Mouse (Mus musculus): Measurements from ENCODE around the gene Ddx54. TPM values are rescaled to one million over a fixed set of nuclear protein-coding genes. Genes with fewer than 3 reads are reported as not detected.

Gene Ddx54
- 80.8 and 131 TPM in 2 replicates for polyA plus RNA-seq (2012; rRNA removed)

- Histone ChIP-seq H3K36me3 (ENCODE audit: control insufficient read depth, insufficient read depth, low read length) (peaks cover 7% of the 10 kb centered on the region), H3K27ac (ENCODE audit: insufficient read depth, low read length) (peak within 1 kb of the TSS; percentile 98), H3K4me1 (ENCODE audit: control insufficient read depth, insufficient read depth, insufficient read length) (no peaks in the 10 kb centered on the region; the same call in 1 of the 2 replicates), H3K27me3 (ENCODE audit: control insufficient read depth, insufficient read depth, low read length) (no peaks in the 10 kb centered on the region), H3K4me3 (ENCODE audit: extremely low read depth, insufficient read depth, insufficient read length) (peak within 1 kb of the TSS; percentile 88)
- WGBS = under 1% methylated on average over 22 of the region's 22 CpGs
- DNase-seq (ENCODE audit: low read depth in 1 of 2, low spot score in 2 of 2) = peak in 1 of 2 experiments; percentile 95
- no peak for TF ChIP-seq CTCF (IDR thresholded peaks at IDR 0.05; ENCODE audit: extremely low read depth, insufficient read depth, insufficient read length, insufficient replicate concordance)
- TF ChIP-seq POLR2A (IDR thresholded peaks at IDR 0.05; ENCODE audit: low read depth, low read length) = no peak
Observed at GRCm38 (mm10) chr5:120612442-120612821, at the start of gene Ddx54, which contains the start of gene Rita1. Ddx54 (plus strand) TSS chr5:120612739. Rita1 (minus strand) TSS chr5:120612589.

DNA sequence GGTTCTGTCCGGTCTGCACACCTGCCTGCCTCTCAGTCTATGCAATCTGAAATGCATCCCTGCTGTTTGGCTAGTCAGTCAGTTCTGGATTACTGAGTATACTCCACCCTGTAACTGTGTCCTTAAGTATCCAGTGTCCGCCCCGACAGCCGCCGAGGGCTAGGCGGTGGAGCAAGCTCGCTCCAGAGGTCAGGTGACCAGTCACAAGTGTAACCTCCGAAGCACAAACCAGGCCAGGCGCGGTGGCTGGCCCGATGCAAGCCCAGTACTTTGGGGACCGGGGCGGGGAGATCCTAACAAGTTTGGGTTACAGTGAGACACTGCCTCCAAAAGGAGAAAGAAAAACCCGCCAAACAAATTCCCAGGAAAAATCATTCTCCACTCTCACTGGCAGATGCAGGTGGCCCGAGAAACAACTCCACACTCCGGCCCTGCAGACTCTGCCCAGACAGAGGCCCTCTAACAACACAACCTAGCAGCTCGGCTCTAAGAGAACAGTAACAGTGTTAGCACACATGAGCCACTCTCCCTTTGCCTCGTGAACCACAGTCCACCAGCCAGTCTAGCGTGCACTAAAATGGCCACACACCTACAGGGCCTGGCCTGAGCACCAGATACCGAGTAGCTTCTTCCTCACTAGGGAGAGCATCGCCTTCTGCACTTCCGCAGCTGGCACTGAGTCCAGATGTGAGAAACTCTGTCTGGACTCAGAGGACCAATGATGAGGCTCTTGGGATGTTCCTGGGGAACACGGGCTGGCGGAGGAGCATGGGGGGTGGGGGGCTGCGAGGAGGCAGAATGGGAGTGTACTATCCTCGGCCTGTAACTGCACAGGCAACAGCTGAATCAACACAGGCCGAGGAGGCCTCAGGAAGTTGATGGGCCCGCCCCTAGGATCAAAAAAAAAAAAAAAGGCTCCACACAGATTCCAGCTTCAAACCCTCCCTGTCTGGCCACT lies 49.3 kb upstream of the Ddx54 start:
- no peak for DNase-seq (ENCODE audit: low read depth in 1 of 2, low spot score in 2 of 2)
- no peak for TF ChIP-seq POLR2A (IDR thresholded peaks at IDR 0.05; ENCODE audit: low read depth, low read length)
- no peak for TF ChIP-seq CTCF (IDR thresholded peaks at IDR 0.05; ENCODE audit: extremely low read depth, insufficient read depth, insufficient read length, insufficient replicate concordance)
- 73% methylated on average over 28 of the region's 28 CpGs for WGBS
- no peaks in the 10 kb centered on the region for H3K36me3 ChIP-seq (ENCODE audit: control insufficient read depth, insufficient read depth, low read length)
- no peaks in the 10 kb centered on the region for H3K27me3 ChIP-seq (ENCODE audit: control insufficient read depth, insufficient read depth, low read length)
- H3K4me1 ChIP-seq (ENCODE audit: control insufficient read depth, insufficient read depth, insufficient read length) = peaks cover 6% of the 10 kb centered on the region
- no peak overlapping the region for H3K27ac ChIP-seq (ENCODE audit: insufficient read depth, low read length)
- H3K4me3 ChIP-seq (ENCODE audit: extremely low read depth, insufficient read depth, insufficient read length) = no peak overlapping the region

DNA sequence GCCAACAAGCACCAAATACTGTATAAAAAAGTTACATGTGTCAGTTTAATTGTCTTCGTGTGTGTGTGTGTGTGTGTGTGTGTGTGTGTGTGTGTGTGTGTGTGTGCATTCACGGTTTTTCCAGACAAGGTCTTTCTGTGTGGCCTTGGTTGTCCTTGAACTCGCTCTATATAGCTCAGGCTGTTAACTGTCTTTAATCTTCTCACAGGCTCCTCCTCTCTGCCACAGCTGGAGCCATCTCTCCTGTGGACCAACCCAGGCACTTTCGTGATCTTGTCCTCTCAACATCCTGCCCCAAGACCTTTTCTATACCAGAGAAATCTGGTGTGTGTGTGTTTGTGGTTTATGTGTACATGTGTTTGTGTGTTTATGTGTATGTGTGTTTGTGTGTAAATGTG lies 48.6 kb upstream of the Ddx54 start:
- Histone ChIP-seq H3K27ac (ENCODE audit: insufficient read depth, low read length) (no peak overlapping the region), H3K4me1 (ENCODE audit: control insufficient read depth, insufficient read depth, insufficient read length) (peaks cover 6% of the 10 kb centered on the region), H3K27me3 (ENCODE audit: control insufficient read depth, insufficient read depth, low read length) (no peaks in the 10 kb centered on the region), H3K4me3 (ENCODE audit: extremely low read depth, insufficient read depth, insufficient read length) (no peak overlapping the region), H3K36me3 (ENCODE audit: control insufficient read depth, insufficient read depth, low read length) (no peaks in the 10 kb centered on the region)
- TF ChIP-seq POLR2A (IDR thresholded peaks at IDR 0.05; ENCODE audit: low read depth, low read length) = no peak
- 60% methylated on average over 4 of the region's 4 CpGs for WGBS
- DNase-seq (ENCODE audit: low read depth in 1 of 2, low spot score in 2 of 2) = no peak

GRCm38 (mm10) chr5:120565171-120565905 lies 47.2 kb upstream of the Ddx54 start:
- TF ChIP-seq CTCF (IDR thresholded peaks at IDR 0.05; ENCODE audit: extremely low read depth, insufficient read depth, insufficient read length, insufficient replicate concordance) = no peak
- no peak for TF ChIP-seq POLR2A (IDR thresholded peaks at IDR 0.05; ENCODE audit: low read depth, low read length)
- H3K36me3 ChIP-seq (ENCODE audit: control insufficient read depth, insufficient read depth, low read length) = no peaks in the 10 kb centered on the region
- WGBS = 84% methylated on average over 15 of the region's 15 CpGs
- H3K27ac ChIP-seq (ENCODE audit: insufficient read depth, low read length) = no peak overlapping the region
- no peaks in the 10 kb centered on the region for H3K27me3 ChIP-seq (ENCODE audit: control insufficient read depth, insufficient read depth, low read length)
- H3K4me3 ChIP-seq (ENCODE audit: extremely low read depth, insufficient read depth, insufficient read length) = no peak overlapping the region
- peaks cover 6% of the 10 kb centered on the region for H3K4me1 ChIP-seq (ENCODE audit: control insufficient read depth, insufficient read depth, insufficient read length)
- no peak for DNase-seq (ENCODE audit: low read depth in 1 of 2, low spot score in 2 of 2)

DNA sequence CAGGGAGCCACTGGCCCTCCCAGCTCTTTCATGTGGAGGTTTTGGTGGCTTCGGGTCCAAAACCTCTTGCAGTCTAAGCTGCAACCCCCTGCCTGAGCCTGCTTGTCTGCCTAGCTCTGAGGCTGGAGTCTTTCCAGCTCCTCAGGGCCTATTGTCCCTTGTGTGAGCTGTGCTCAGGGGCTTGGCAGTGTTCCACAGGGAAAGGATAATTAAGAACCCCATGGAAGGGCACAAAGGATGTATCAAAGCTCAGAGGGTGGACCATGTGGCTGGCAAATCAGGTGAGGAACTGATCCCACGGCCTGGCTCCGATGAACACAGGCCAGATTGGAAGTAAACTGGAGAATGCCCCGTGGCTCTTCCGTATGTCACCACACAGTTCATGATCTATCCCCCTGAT lies 46.4 kb upstream of the Ddx54 start:
- TF ChIP-seq CTCF (IDR thresholded peaks at IDR 0.05; ENCODE audit: extremely low read depth, insufficient read depth, insufficient read length, insufficient replicate concordance) (no peak), POLR2A (IDR thresholded peaks at IDR 0.05; ENCODE audit: low read depth, low read length) (no peak)

DNA sequence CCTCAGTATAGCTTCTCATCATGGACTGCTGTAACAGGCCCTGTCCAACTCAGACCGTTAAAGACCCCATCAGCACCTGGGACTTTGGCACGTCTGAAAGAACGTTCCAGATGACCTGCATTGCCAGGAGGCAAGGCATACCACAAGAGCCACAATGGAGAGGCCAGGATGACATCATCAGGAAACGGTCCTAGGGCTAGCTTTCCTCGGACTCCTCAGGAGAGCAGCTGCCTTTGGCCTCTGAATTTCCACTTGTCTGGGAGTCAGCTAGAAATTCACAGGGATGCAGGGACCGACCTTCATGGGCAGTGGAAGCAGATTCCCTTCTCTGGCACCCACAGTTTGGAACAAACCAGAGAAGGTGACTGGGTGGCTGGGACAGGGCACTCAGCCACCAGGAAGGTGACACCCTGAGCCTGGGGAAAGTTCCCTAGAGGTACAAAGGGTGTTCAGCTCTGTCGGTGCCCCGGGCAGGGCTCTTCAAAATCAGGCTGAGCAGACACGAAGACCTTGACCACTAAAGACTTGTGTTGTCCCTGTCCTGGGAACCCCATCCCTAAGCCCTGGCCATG lies 45.8 kb upstream of the Ddx54 start:
- no peak for DNase-seq (ENCODE audit: low read depth in 1 of 2, low spot score in 2 of 2)
- Histone ChIP-seq H3K36me3 (ENCODE audit: control insufficient read depth, insufficient read depth, low read length) (no peaks in the 10 kb centered on the region), H3K4me3 (ENCODE audit: extremely low read depth, insufficient read depth, insufficient read length) (no peak overlapping the region), H3K27me3 (ENCODE audit: control insufficient read depth, insufficient read depth, low read length) (no peaks in the 10 kb centered on the region), H3K27ac (ENCODE audit: insufficient read depth, low read length) (no peak overlapping the region), H3K4me1 (ENCODE audit: control insufficient read depth, insufficient read depth, insufficient read length) (peaks cover 5% of the 10 kb centered on the region; the same call in 1 of the 2 replicates)
- WGBS = 86% methylated on average over 9 of the region's 9 CpGs
- no peak for TF ChIP-seq POLR2A (IDR thresholded peaks at IDR 0.05; ENCODE audit: low read depth, low read length)
- no peak for TF ChIP-seq CTCF (IDR thresholded peaks at IDR 0.05; ENCODE audit: extremely low read depth, insufficient read depth, insufficient read length, insufficient replicate concordance)

More for the DNA sequence above, 46.4 kb upstream of the Ddx54 start:
- Histone ChIP-seq H3K4me1 (ENCODE audit: control insufficient read depth, insufficient read depth, insufficient read length) (peaks cover 7% of the 10 kb centered on the region; the same call in 1 of the 2 replicates), H3K4me3 (ENCODE audit: extremely low read depth, insufficient read depth, insufficient read length) (no peak overlapping the region), H3K36me3 (ENCODE audit: control insufficient read depth, insufficient read depth, low read length) (no peaks in the 10 kb centered on the region), H3K27me3 (ENCODE audit: control insufficient read depth, insufficient read depth, low read length) (no peaks in the 10 kb centered on the region), H3K27ac (ENCODE audit: insufficient read depth, low read length) (no peak overlapping the region)
- DNase-seq (ENCODE audit: low read depth in 1 of 2, low spot score in 2 of 2) = no peak
- 88% methylated on average over 5 of the region's 5 CpGs for WGBS
